Mouse (Mus musculus): ENCODE measurements around the gene Gm45261.

Gene Gm45261

GRCm38 (mm10) chr1:80410229-80410973 is 50.8 kb downstream of the Gm45261 start:
- no peak for DNase-seq (ENCODE audit: low read depth, low spot score)

- no peak for DNase-seq (ENCODE audit: low read depth, low spot score)
Measured at GRCm38 (mm10) chr1:80409467-80410105, 51.7 kb downstream of the Gm45261 start.

- no peak for DNase-seq (ENCODE audit: low read depth, low spot score)
Measured at GRCm38 (mm10) chr1:80408586-80408985, 52.7 kb downstream of the Gm45261 start.

- no peak for DNase-seq (ENCODE audit: low read depth, low spot score)
Measured at GRCm38 (mm10) chr1:80404196-80404595, 57.1 kb downstream of the Gm45261 start.

- no peak for DNase-seq (ENCODE audit: low read depth, low spot score)
Measured at GRCm38 (mm10) chr1:80403366-80403893, 57.8 kb downstream of the Gm45261 start.

GRCm38 (mm10) chr1:80401961-80402360 is 59.3 kb downstream of the Gm45261 start:
- no peak for DNase-seq (ENCODE audit: low read depth, low spot score)
